In the genomic region with DNA sequence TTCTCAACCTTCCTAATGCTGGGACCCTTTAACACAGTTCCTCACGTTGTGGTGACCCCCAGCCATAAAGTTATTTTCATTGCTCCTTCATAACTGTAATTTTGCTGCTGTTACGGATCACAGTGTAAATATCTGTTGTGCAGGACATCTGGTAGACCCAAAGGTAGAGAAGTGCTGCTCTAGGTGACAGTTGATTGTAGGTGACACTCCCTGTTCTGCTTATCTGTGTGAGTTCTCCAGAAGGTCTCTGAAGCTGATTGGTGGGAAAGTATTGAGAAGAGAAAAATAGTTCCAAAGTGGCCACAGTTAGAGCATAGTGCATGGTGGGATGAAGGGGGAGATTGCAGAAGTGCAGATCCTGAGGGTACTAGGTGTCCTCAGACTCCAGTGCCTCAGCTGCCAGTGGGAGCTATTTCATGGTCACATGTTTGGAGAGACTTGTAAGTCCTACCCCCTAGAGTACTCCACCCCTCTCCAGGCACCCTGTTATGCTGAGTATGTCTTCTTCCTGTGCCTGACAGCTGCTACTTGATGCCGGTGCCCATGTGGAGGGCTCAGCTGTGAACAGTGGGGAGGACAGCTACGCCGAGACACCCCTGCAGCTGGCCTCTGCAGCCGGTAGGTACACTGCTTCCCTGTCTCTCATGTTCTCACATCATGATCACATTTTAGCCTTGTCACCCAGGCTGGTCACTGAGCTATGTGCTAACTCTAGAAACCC, we compare ENCODE assay signal across 15 mouse cellular contexts. TPM values are rescaled to one million over a fixed set of nuclear protein-coding genes. Genes with fewer than 3 reads are reported as not detected.
A peak's percentile ranks its signal among the peaks of the same experiment; 100 is the strongest.
DNase-seq lines count a peak whose midpoint lies in the region; ATAC-seq lines count a peak whose summit lies in the region.
"Had no signal": no experiment of that assay in that cellular context is flagged by ENCODE, and none has a peak within 500 bp of the region (broad histone marks: within the 10 kb centered on the region; RNA-seq: fewer than 3 reads in every experiment).

No protein-coding gene starts in this region.

- peak; percentile 35 for DNase-seq in gastrocnemius, adult 18-20 months (ENCODE audit: low spot score)
- DNase-seq in gastrocnemius, postnatal 10 days = no peak
- no peak for DNase-seq in limb, embryonic 10.5 days (ENCODE audit: low spot score)
- peak; percentile 34 for DNase-seq in c-Kit-positive CD71-positive TER-119-negative erythroid progenitor cells, embryonic 14.5 days (ENCODE audit: low read depth)
- DNase-seq in spleen, postnatal 14 days (ENCODE audit: low spot score in 2 of 2) = no peak
- no peak for DNase-seq in urinary bladder, adult 18-20 months (ENCODE audit: low spot score in 2 of 2)
- DNase-seq: adrenal gland, adult 2 months; cerebellum, postnatal 36 days; right cerebral cortex, postnatal 25 days had no signal

- 0 out of 2 replicates have a peak, but pooled peaks have one; percentile 41 for ATAC-seq in limb, embryonic 13.5 days (ENCODE audit: low FRiP score, low read depth)
- peak; percentile 63 for ATAC-seq in liver, embryonic 15.5 days (ENCODE audit: insufficient read depth)
- ATAC-seq: forebrain, embryonic 16.5 days had no signal

- H3K27me3 ChIP-seq in limb, embryonic 13.5 days = no peaks in the 10 kb centered on the region
- H3K27me3 ChIP-seq in limb, embryonic 10.5 days (ENCODE audit: low read depth, poor library complexity, severe bottlenecking) = no peaks in the 10 kb centered on the region
- H3K27me3 ChIP-seq in liver, embryonic 15.5 days = no peaks in the 10 kb centered on the region
- H3K27me3 ChIP-seq: hindbrain, embryonic 12.5 days had no signal

- H3K36me3 ChIP-seq in limb, embryonic 13.5 days = peaks cover 80% of the 10 kb centered on the region
- peaks cover 93% of the 10 kb centered on the region for H3K36me3 ChIP-seq in limb, embryonic 10.5 days
- H3K36me3 ChIP-seq in liver, embryonic 15.5 days (replicated peaks) = 0 out of 2 replicates have a peak, but pooled peaks cover 12% of the 10 kb centered on the region

- H3K4me3 ChIP-seq in limb, embryonic 13.5 days = no peak overlapping the region
- H3K4me3 ChIP-seq in limb, embryonic 10.5 days = no peak overlapping the region
- H3K4me3 ChIP-seq in liver, embryonic 15.5 days (replicated peaks) = no peak overlapping the region
- H3K4me3 ChIP-seq: heart, embryonic 10.5 days; hindbrain, embryonic 12.5 days had no signal

- 79% methylated on average over 6 of the region's 6 CpGs for WGBS in limb, embryonic 13.5 days
- 86% methylated on average over 6 of the region's 6 CpGs for WGBS in limb, embryonic 10.5 days
- WGBS in liver, embryonic 15.5 days (ENCODE audit: insufficient replicate concordance) = 42% methylated on average over 6 of the region's 6 CpGs

- H3K27ac ChIP-seq in limb, embryonic 13.5 days = peak overlapping the region; percentile 52; the same call in 1 of the 2 replicates
- H3K27ac ChIP-seq in limb, embryonic 10.5 days = no peak overlapping the region
- H3K27ac ChIP-seq in liver, embryonic 15.5 days (replicated peaks) = 0 out of 2 replicates have a peak overlapping the region, but pooled peaks have one; percentile 19

- H3K4me1 ChIP-seq in limb, embryonic 13.5 days = peaks cover 45% of the 10 kb centered on the region
- peaks cover 14% of the 10 kb centered on the region for H3K4me1 ChIP-seq in limb, embryonic 10.5 days
- H3K4me1 ChIP-seq in liver, embryonic 15.5 days (replicated peaks) = peaks cover 30% of the 10 kb centered on the region

- no peak overlapping the region for H3K9ac ChIP-seq in limb, embryonic 13.5 days
- H3K9ac ChIP-seq in liver, embryonic 15.5 days = no peak overlapping the region
- H3K9ac ChIP-seq: hindbrain, embryonic 12.5 days; lung, embryonic 14.5 days had no signal

- no peak overlapping the region for H3K4me2 ChIP-seq in limb, embryonic 13.5 days (replicated peaks)
- peak overlapping the region; percentile 5; the same call in 1 of the 2 replicates for H3K4me2 ChIP-seq in liver, embryonic 15.5 days
- H3K4me2 ChIP-seq: hindbrain, embryonic 12.5 days; lung, embryonic 14.5 days had no signal

- no peaks in the 10 kb centered on the region for H3K9me3 ChIP-seq in limb, embryonic 13.5 days
- no peaks in the 10 kb centered on the region for H3K9me3 ChIP-seq in limb, embryonic 10.5 days (replicated peaks)
- H3K9me3 ChIP-seq in liver, embryonic 15.5 days (replicated peaks) = no peaks in the 10 kb centered on the region
- H3K9me3 ChIP-seq: heart, embryonic 10.5 days; hindbrain, embryonic 12.5 days had no signal

RNA-seq across cellular contexts. Expression of a gene that starts 53.9 kb away (rescaled TPM):
- total RNA-seq in gastrocnemius, adult 18-20 months (2021) = 10 to 100 TPM; 14.3 to 17.3 TPM
- 10 to 100 TPM; 20.0 to 20.2 TPM for total RNA-seq in gastrocnemius, postnatal 10 days (2021)
- polyA plus RNA-seq in limb, embryonic 13.5 days (2015; fragmentation: Nextera tagmentation; extraction: Ambion mirVana) = 27.1 and 28.6 TPM in 2 replicates
- polyA plus RNA-seq in limb, embryonic 10.5 days (2016; fragmentation: Nextera tagmentation; extraction: Ambion mirVana) = 34.7 and 43.3 TPM in 2 replicates
- polyA plus RNA-seq in liver, embryonic 15.5 days (2015; fragmentation: Nextera tagmentation; extraction: Ambion mirVana) = 12.9 and 13.0 TPM in 2 replicates

Comparison
In these comparisons a context has a peak if more than half of its experiments do, and no peak if none do; other contexts are left out.
1. DNase-seq: peak in gastrocnemius, adult 18-20 months (single experiment) and c-Kit-positive CD71-positive TER-119-negative erythroid progenitor cells, embryonic 14.5 days (single experiment); none in gastrocnemius, postnatal 10 days (single experiment), limb, embryonic 10.5 days (single experiment), spleen, postnatal 14 days (0 of 2) and urinary bladder, adult 18-20 months (0 of 2).